Mouse (Mus musculus): ENCODE measurements around the gene Ccl22. TPM values are rescaled to one million over a fixed set of nuclear protein-coding genes. Genes with fewer than 3 reads are reported as not detected.

The Ccl22 gene
- total RNA-seq (2021), result not detected
- long read RNA-seq, experiment 1, result 0 reads
- long read RNA-seq, experiment 2, result 0 reads

- DNase-seq, result no peak
Measured at GRCm38 (mm10) chr8:94745476-94746184, at the start of gene Ccl22. Ccl22 (plus strand) TSS chr8:94745590.

- no peak for DNase-seq
Measured at GRCm38 (mm10) chr8:94695994-94696384, 49.4 kb upstream of the Ccl22 start, which contains the start of gene Pllp. Pllp (minus strand) TSS chr8:94696278.

- DNase-seq, result no peak
Measured at GRCm38 (mm10) chr8:94696566-94696965, 48.8 kb upstream of the Ccl22 start.

- no peak for DNase-seq
Measured at GRCm38 (mm10) chr8:94697956-94698355, 47.4 kb upstream of the Ccl22 start.

GRCm38 (mm10) chr8:94699366-94699765 is 46.0 kb upstream of the Ccl22 start:
- no peak for DNase-seq

GRCm38 (mm10) chr8:94700421-94700935 is 44.9 kb upstream of the Ccl22 start:
- no peak for DNase-seq

GRCm38 (mm10) chr8:94702156-94702555 is 43.2 kb upstream of the Ccl22 start:
- DNase-seq, result no peak

GRCm38 (mm10) chr8:94702844-94703813 is 42.3 kb upstream of the Ccl22 start:
- peak; percentile 76 for DNase-seq

GRCm38 (mm10) chr8:94703972-94704668 is 41.3 kb upstream of the Ccl22 start:
- peak; percentile 96 for DNase-seq

- no peak for DNase-seq
Measured at GRCm38 (mm10) chr8:94704669-94704984, 40.8 kb upstream of the Ccl22 start.

- no peak for DNase-seq
Measured at GRCm38 (mm10) chr8:94705581-94706245, 39.7 kb upstream of the Ccl22 start.

GRCm38 (mm10) chr8:94706732-94707395 is 38.5 kb upstream of the Ccl22 start:
- DNase-seq, result no peak

GRCm38 (mm10) chr8:94710336-94710735 is 35.1 kb upstream of the Ccl22 start:
- DNase-seq, result no peak

- DNase-seq, result no peak
Measured at GRCm38 (mm10) chr8:94711160-94711718, 34.2 kb upstream of the Ccl22 start.

- DNase-seq, result no peak
Measured at GRCm38 (mm10) chr8:94714556-94714955, 30.8 kb upstream of the Ccl22 start.

- no peak for DNase-seq
Measured at GRCm38 (mm10) chr8:94715871-94716270, 29.5 kb upstream of the Ccl22 start.

GRCm38 (mm10) chr8:94716841-94717240 is 28.5 kb upstream of the Ccl22 start:
- DNase-seq, result no peak

- no peak for DNase-seq
Measured at GRCm38 (mm10) chr8:94725998-94726397, 19.4 kb upstream of the Ccl22 start.

- no peak for DNase-seq
Measured at GRCm38 (mm10) chr8:94729301-94729700, 16.1 kb upstream of the Ccl22 start.

- no peak for DNase-seq
Measured at GRCm38 (mm10) chr8:94733821-94734465, 11.4 kb upstream of the Ccl22 start.

All from gastrocnemius, postnatal 10 days (tissue).